Mouse (Mus musculus) ES-Bruce4 (cell line): ENCODE results near the gene Mfrp.

Experiments used
- CTCF ChIP-seq: IDR thresholded peaks from one replicate; pipeline ENCODE4 v1.8.1; 2011; ENCODE audit warnings: low read depth, low read length
- POLR2A ChIP-seq: IDR thresholded peaks from one replicate; pipeline ENCODE4 v1.8.1; 2011; ENCODE audit warnings: low read length; ENCODE audit not compliant: insufficient read depth

DNA sequence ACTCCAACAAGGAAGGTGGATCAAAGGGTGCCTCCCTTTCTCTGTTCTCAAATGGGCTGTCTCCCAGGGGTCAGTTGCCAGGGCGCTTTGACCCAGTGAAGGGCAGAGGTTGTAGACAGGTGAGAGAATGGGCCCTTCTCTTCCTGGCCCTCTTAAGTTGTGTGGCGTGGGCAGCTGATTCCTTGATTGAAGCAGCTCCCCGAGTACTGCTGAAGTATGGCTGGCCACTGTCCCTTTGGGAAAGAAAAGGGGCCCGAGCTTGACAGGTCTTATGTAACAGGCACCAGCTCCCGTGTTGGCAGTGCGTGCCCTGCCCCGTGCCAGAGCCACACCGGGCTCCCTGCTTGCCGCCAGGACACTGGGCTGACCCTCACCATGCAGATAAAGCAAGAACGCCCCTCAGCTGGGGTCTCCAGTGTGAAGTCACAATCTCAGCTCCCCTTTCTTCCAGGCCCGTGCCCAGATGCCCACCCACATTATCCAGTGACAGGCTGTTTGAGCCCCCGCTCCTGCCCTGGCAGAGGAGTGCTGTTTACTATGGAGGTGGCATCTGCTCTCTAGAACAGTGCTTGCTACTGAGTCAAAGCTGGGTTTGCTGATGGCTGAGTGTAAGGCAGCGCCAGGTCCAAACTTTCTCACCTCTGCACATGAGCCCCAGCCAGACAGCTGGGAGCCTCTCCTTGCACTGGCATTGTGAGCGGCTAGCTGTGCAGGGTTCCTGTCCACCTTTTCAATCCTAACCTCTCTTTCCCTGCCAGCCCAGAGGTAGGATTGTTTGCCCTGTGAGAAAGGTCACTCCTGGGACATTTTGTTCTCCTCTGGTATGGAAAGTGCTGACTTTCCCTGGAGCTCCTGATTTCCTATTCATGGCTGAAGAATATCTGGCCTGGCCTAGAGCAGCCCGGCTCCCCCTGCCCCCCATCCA, 15.5 kb upstream of the Mfrp start:
- TF ChIP-seq CTCF (no peak), POLR2A (no peak)
